8 mouse cellular contexts compared by ENCODE assay signal in genomic region chr19:9982151-9982851, GRCm38 (mm10). TPM values are rescaled to one million over a fixed set of nuclear protein-coding genes. Genes with fewer than 3 reads are reported as not detected.
DNase-seq lines count a peak whose midpoint lies in the region; ATAC-seq and TF ChIP-seq lines count a peak whose summit lies in the region.

No protein-coding gene starts in this region.

- peaks cover 23% of the 10 kb centered on the region for H3K36me3 ChIP-seq in heart, embryonic 10.5 days
- peaks cover 24% of the 10 kb centered on the region for H3K36me3 ChIP-seq in kidney, embryonic 15.5 days

- H3K9me3 ChIP-seq in heart, embryonic 10.5 days, result no peaks in the 10 kb centered on the region
- no peaks in the 10 kb centered on the region for H3K9me3 ChIP-seq in kidney, embryonic 15.5 days (replicated peaks)

- peak overlapping the region; percentile 83 for H3K4me3 ChIP-seq in bone marrow macrophage, adult 2 months (ENCODE audit: insufficient read depth, low read length)
- H3K4me3 ChIP-seq in embryonic fibroblast, embryonic 13.5 days (ENCODE audit: insufficient read depth, low read length), result peak overlapping the region; percentile 60
- H3K4me3 ChIP-seq in heart, embryonic 10.5 days, result peak overlapping the region; percentile 81
- H3K4me3 ChIP-seq in kidney, embryonic 15.5 days (replicated peaks), result peak overlapping the region; percentile 70

- peak; percentile 98 for ATAC-seq in kidney, embryonic 15.5 days (replicated peaks; ENCODE audit: low FRiP score)
- peak; percentile 82 for ATAC-seq in monocyte, adult 5-6 weeks (replicated peaks; ENCODE audit: insufficient number of reproducible peaks, low FRiP score, low TSS enrichment, poor library complexity, severe bottlenecking)

- peaks cover 21% of the 10 kb centered on the region for H3K4me1 ChIP-seq in bone marrow macrophage, adult 2 months (ENCODE audit: control insufficient read depth, insufficient read depth, low read length)
- peaks cover 18% of the 10 kb centered on the region for H3K4me1 ChIP-seq in embryonic fibroblast, embryonic 13.5 days (ENCODE audit: control insufficient read depth, insufficient read depth, low read length)
- peaks cover 32% of the 10 kb centered on the region for H3K4me1 ChIP-seq in heart, embryonic 10.5 days
- peaks cover 30% of the 10 kb centered on the region for H3K4me1 ChIP-seq in kidney, embryonic 15.5 days

- peak; percentile 98 for DNase-seq in A20 (ENCODE audit: low read depth, low spot score)
- peak; percentile 99 for DNase-seq in heart, embryonic 10.5 days (ENCODE audit: low spot score)
- DNase-seq in liver, result peak; percentile 99
- peak; percentile 96 to 98 for DNase-seq in spleen, postnatal 4 days (ENCODE audit: low spot score in 2 of 2)

- under 1% methylated on average over 59 of the region's 59 CpGs for WGBS in heart, embryonic 10.5 days
- under 1% methylated on average over 59 of the region's 59 CpGs for WGBS in kidney, embryonic 15.5 days

- TF ChIP-seq CTCF in bone marrow macrophage, adult 2 months (IDR thresholded peaks at IDR 0.05; ENCODE audit: low read depth, low read length), result no peak
- no peak for TF ChIP-seq CTCF in embryonic fibroblast, embryonic 13.5 days (IDR thresholded peaks at IDR 0.05; ENCODE audit: borderline replicate concordance, insufficient read depth, low read length)

- peak overlapping the region; percentile 89 for H3K9ac ChIP-seq in kidney, embryonic 15.5 days

- peak overlapping the region; percentile 99 for H3K27ac ChIP-seq in bone marrow macrophage, adult 2 months (ENCODE audit: insufficient read depth, low read depth, low read length)
- peak overlapping the region; percentile 90 for H3K27ac ChIP-seq in embryonic fibroblast, embryonic 13.5 days (ENCODE audit: insufficient read depth, low read length)
- peak overlapping the region; percentile 95 for H3K27ac ChIP-seq in heart, embryonic 10.5 days
- peak overlapping the region; percentile 96 for H3K27ac ChIP-seq in kidney, embryonic 15.5 days

- no peaks in the 10 kb centered on the region for H3K27me3 ChIP-seq in heart, embryonic 10.5 days (ENCODE audit: insufficient read depth, poor library complexity, severe bottlenecking)
- H3K27me3 ChIP-seq in kidney, embryonic 15.5 days, result no peaks in the 10 kb centered on the region

- peak; percentile 89; the same call in 1 of the 2 replicates for TF ChIP-seq POLR2A in bone marrow macrophage, adult 2 months (IDR thresholded peaks at IDR 0.05; ENCODE audit: borderline replicate concordance, low read depth, low read length)
- TF ChIP-seq POLR2A in embryonic fibroblast, embryonic 13.5 days (IDR thresholded peaks at IDR 0.05; ENCODE audit: low read depth, low read length), result peak; percentile 98

- H3K4me2 ChIP-seq in kidney, embryonic 15.5 days, result peak overlapping the region; percentile 65

RNA-seq across cellular contexts. Expression of gene Fth1, which starts 1.9 kb away (rescaled TPM):
- 20,335 and 20,363 TPM in 2 replicates for polyA plus RNA-seq in bone marrow macrophage, adult 2 months (2012; ENCODE audit: insufficient read depth, insufficient read length, missing spikeins)
- polyA plus RNA-seq in embryonic fibroblast, embryonic 13.5 days (2011; ENCODE audit: insufficient read length, low read depth, missing spikeins), result 1,225 and 1,491 TPM in 2 replicates
- polyA plus RNA-seq in heart, embryonic 10.5 days (2016; fragmentation: Nextera tagmentation; extraction: Ambion mirVana), result 1,706 and 1,823 TPM in 2 replicates
- 1,594 and 1,598 TPM in 2 replicates for polyA plus RNA-seq in kidney, embryonic 15.5 days (2015; fragmentation: Nextera tagmentation; extraction: Ambion mirVana)
- total RNA-seq in monocyte, adult 5-6 weeks (2017), result 676 to 886 TPM (median 682 TPM) in 3 replicates

RNA-seq across cellular contexts. Expression of gene Best1, which starts 19.1 kb away (rescaled TPM):
- 0.44 and 2.3 TPM in 2 replicates for polyA plus RNA-seq in bone marrow macrophage, adult 2 months (2012; ENCODE audit: insufficient read depth, insufficient read length, missing spikeins)
- 0.33 and 0.60 TPM in 2 replicates for polyA plus RNA-seq in embryonic fibroblast, embryonic 13.5 days (2011; ENCODE audit: insufficient read length, low read depth, missing spikeins)
- 0.73 and 0.95 TPM in 2 replicates for polyA plus RNA-seq in heart, embryonic 10.5 days (2016; fragmentation: Nextera tagmentation; extraction: Ambion mirVana)
- polyA plus RNA-seq in kidney, embryonic 15.5 days (2015; fragmentation: Nextera tagmentation; extraction: Ambion mirVana), result 1.4 and 1.7 TPM in 2 replicates
- total RNA-seq in monocyte, adult 5-6 weeks (2017), result 0.21 TPM in 1 of 3 replicates, not detected in the others

RNA-seq across cellular contexts. Expression of gene Rab3il1, which starts 19.2 kb away (rescaled TPM):
- 156 and 178 TPM in 2 replicates for polyA plus RNA-seq in bone marrow macrophage, adult 2 months (2012; ENCODE audit: insufficient read depth, insufficient read length, missing spikeins)
- 6.5 and 18.2 TPM in 2 replicates for polyA plus RNA-seq in embryonic fibroblast, embryonic 13.5 days (2011; ENCODE audit: insufficient read length, low read depth, missing spikeins)
- 51.5 and 57.6 TPM in 2 replicates for polyA plus RNA-seq in heart, embryonic 10.5 days (2016; fragmentation: Nextera tagmentation; extraction: Ambion mirVana)
- polyA plus RNA-seq in kidney, embryonic 15.5 days (2015; fragmentation: Nextera tagmentation; extraction: Ambion mirVana), result 28.0 and 34.3 TPM in 2 replicates
- total RNA-seq in monocyte, adult 5-6 weeks (2017), result 0.39 to 3.0 TPM in 2 of 3 replicates, not detected in the other

RNA-seq across cellular contexts. Expression of gene Fads3, which starts 59.1 kb away (rescaled TPM):
- 4.6 and 6.5 TPM in 2 replicates for polyA plus RNA-seq in bone marrow macrophage, adult 2 months (2012; ENCODE audit: insufficient read depth, insufficient read length, missing spikeins)
- 115 and 142 TPM in 2 replicates for polyA plus RNA-seq in embryonic fibroblast, embryonic 13.5 days (2011; ENCODE audit: insufficient read length, low read depth, missing spikeins)
- 16.5 and 19.0 TPM in 2 replicates for polyA plus RNA-seq in heart, embryonic 10.5 days (2016; fragmentation: Nextera tagmentation; extraction: Ambion mirVana)
- 21.5 and 22.3 TPM in 2 replicates for polyA plus RNA-seq in kidney, embryonic 15.5 days (2015; fragmentation: Nextera tagmentation; extraction: Ambion mirVana)
- total RNA-seq in monocyte, adult 5-6 weeks (2017), result 1.1 TPM in 1 of 3 replicates, not detected in the others

Comparison
In these comparisons a context has a peak if more than half of its experiments do, and no peak if none do; other contexts are left out.
1. Peak in every context shown above with its lines: DNase-seq, ATAC-seq, H3K4me3 ChIP-seq and H3K27ac ChIP-seq.
2. RNA of gene Fth1, which starts 1.9 kb away (polyA plus RNA-seq): 20,335 to 20,363 TPM in bone marrow macrophage, adult 2 months; 1,706 to 1,823 TPM in heart, embryonic 10.5 days, 1,594 to 1,598 TPM in kidney, embryonic 15.5 days and 1,225 to 1,491 TPM in embryonic fibroblast, embryonic 13.5 days; every median in the first group is over 10 times any median in the second.